Mouse (Mus musculus) limb, embryonic 14.5 days (tissue): ENCODE measurements around the gene Gm4353. TPM values are rescaled to one million over a fixed set of nuclear protein-coding genes. Genes with fewer than 3 reads are reported as not detected.

Source experiments
- ATAC-seq: fragments of 200-750 bp; cut with Nextera tagmentation; 2 replicates; pipeline ENCODE4 v1.8.0; 2017; ENCODE audit warnings: low read depth, moderate number of reproducible peaks, moderate TSS enrichment; ENCODE audit not compliant: low FRiP score
- DNase-seq: peaks from one replicate; pipeline ENCODE4 v3.0.0-alpha.2; 2015; ENCODE audit warnings: low spot score
- H3K27ac ChIP-seq: fragments of 300-500 bp; sonication (generic); replicated peaks from 2 replicates; pipeline ENCODE4 v1.5.1; 2014; ENCODE audit warnings: low read depth, mild to moderate bottlenecking, low read length, moderate library complexity, mixed read lengths
- H3K27me3 ChIP-seq: fragments of 300-500 bp; sonication (generic); 2 replicates; pipeline ENCODE4 v1.6.1; 2014; ENCODE audit warnings: low read length, mixed read lengths; ENCODE audit not compliant: control insufficient read depth, insufficient read depth
- H3K36me3 ChIP-seq: fragments of 300-500 bp; sonication (generic); 2 replicates; pipeline ENCODE4 v1.6.1; 2014; ENCODE audit warnings: mild to moderate bottlenecking, low read length, moderate library complexity, mixed read lengths; ENCODE audit not compliant: control insufficient read depth, insufficient read depth
- H3K4me1 ChIP-seq: fragments of 300-500 bp; sonication (generic); 2 replicates; pipeline ENCODE4 v1.6.1; 2014; ENCODE audit warnings: antibody characterized with exemption, low read length, mixed read lengths; ENCODE audit not compliant: control insufficient read depth, insufficient read depth
- H3K4me2 ChIP-seq: fragments of 300-500 bp; sonication (generic); replicated peaks from 2 replicates; pipeline ENCODE4 v1.6.1; 2014; ENCODE audit warnings: low read depth, mild to moderate bottlenecking, low read length, moderate library complexity; ENCODE audit not compliant: severe bottlenecking
- H3K4me3 ChIP-seq: fragments of 300-500 bp; sonication (generic); replicated peaks from 2 replicates; pipeline ENCODE4 v1.5.1; 2014; ENCODE audit warnings: low read length
- H3K9ac ChIP-seq: fragments of 300-500 bp; sonication (generic); 2 replicates; pipeline ENCODE4 v1.6.1; 2014; ENCODE audit warnings: mild to moderate bottlenecking, low read depth, low read length, moderate library complexity; ENCODE audit not compliant: severe bottlenecking
- H3K9me3 ChIP-seq: fragments of 300-500 bp; sonication (generic); 2 replicates; pipeline ENCODE4 v1.6.1; 2016; ENCODE audit warnings: low read length; ENCODE audit not compliant: control insufficient read depth
- POLR2A ChIP-seq: fragments of 200-500 bp; IDR thresholded peaks from 2 replicates; pipeline ENCODE4 v1.8.0; 2012; ENCODE audit warnings: inconsistent platforms, mild to moderate bottlenecking, moderate library complexity, borderline replicate concordance; ENCODE audit not compliant: insufficient read depth, insufficient read length; ENCODE audit errors: extremely low read depth
- WGBS: fragments of 180-500 bp; shearing (Covaris S2); extraction: QIAGEN DNeasy Blood & Tissue Kit; methylation state at CpG from one replicate; pipeline ENCODE4 v1.1.7; 2014; 5-methylcytosine and 5-hydroxymethylcytosine counted together
- polyA plus RNA-seq, 2 experiments: library from polyadenylated mRNA; depleted of rRNA in 1 of 2; stranded (reverse) in 1 of 2; unstranded in 1 of 2; fragments of >200 nt; fragmentation: Nextera tagmentation in 1 of 2; extraction: Ambion mirVana in 1 of 2; gene quantifications; 2 replicates each; pipeline versions ENCODE4 v1.2.1 to v1.2.3; 2012 to 2014

Gene Gm4353
- polyA plus RNA-seq, 2 experiments: 0.79 to 1.1 TPM

DNA sequence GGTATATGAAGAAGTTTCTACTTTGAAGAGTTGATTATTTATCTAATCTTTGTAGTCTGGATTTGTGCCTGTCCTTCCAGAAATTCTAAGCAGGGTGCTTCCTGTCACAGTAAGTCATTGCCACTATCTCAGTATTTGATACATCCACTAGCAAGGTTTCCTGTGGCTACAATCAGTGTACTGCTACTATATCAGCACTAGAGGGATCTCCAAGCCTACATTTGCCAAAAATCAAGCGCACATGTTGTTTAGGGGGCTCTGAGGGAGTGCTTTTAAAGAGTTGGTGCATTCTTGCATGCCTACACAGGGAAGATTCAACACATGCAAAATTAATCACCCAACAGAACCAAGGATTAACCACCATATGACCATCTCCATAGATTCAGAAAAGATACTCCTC, 23.7 kb downstream of the Gm4353 start:
- no peak for DNase-seq
- H3K27me3 ChIP-seq: no peaks in the 10 kb centered on the region
- no peaks in the 10 kb centered on the region for H3K4me1 ChIP-seq
- TF ChIP-seq POLR2A: no peak
- 52% methylated on average over 1 of the region's 1 CpGs for WGBS
- ATAC-seq: no peak
- H3K27ac ChIP-seq: no peak overlapping the region
- H3K4me2 ChIP-seq: no peak overlapping the region
- no peaks in the 10 kb centered on the region for H3K36me3 ChIP-seq
- H3K4me3 ChIP-seq: no peak overlapping the region
- H3K9ac ChIP-seq: no peak overlapping the region
- H3K9me3 ChIP-seq: no peaks in the 10 kb centered on the region

DNA sequence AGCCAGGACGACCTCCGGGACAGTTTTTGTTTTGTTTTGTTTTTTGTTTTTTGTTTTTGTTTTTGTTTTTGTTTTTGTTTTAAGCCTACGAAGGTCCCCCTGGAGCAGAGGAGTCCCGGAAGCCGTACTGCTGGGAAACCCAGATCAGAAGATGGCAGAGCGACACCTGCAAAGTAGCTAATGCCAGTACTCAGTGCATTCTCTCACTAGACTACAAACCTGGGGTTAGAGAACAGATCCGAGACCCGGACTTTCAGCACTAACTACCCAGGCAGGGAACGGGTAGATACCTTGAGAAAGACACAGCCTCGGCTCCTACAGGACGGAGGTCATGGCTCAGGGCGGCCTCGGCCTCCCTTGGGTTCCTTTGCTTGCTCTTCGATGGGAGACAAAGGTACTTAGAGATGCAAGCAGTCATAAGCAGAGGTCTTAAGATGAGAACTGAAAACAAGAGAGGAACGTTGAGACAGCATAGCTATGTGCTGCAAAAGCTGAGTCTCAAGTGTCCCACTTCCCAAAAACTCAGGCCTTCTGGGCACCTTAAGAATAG, 43.9 kb downstream of the Gm4353 start:
- peaks cover 11% of the 10 kb centered on the region; the same call in 1 of the 2 replicates for H3K4me1 ChIP-seq
- no peak for ATAC-seq
- H3K4me3 ChIP-seq: peak overlapping the region; percentile 54
- 0 out of 2 replicates have a peak overlapping the region, but pooled peaks have one; percentile 65 for H3K9ac ChIP-seq
- DNase-seq: no peak
- TF ChIP-seq POLR2A: no peak
- no peaks in the 10 kb centered on the region; the same call in 1 of the 2 replicates for H3K36me3 ChIP-seq
- peak overlapping the region; percentile 96 for H3K4me2 ChIP-seq
- H3K27ac ChIP-seq: no peak overlapping the region
- H3K27me3 ChIP-seq: peaks cover 26% of the 10 kb centered on the region
- H3K9me3 ChIP-seq: no peaks in the 10 kb centered on the region
- 22% methylated on average over 15 of the region's 15 CpGs for WGBS

DNA sequence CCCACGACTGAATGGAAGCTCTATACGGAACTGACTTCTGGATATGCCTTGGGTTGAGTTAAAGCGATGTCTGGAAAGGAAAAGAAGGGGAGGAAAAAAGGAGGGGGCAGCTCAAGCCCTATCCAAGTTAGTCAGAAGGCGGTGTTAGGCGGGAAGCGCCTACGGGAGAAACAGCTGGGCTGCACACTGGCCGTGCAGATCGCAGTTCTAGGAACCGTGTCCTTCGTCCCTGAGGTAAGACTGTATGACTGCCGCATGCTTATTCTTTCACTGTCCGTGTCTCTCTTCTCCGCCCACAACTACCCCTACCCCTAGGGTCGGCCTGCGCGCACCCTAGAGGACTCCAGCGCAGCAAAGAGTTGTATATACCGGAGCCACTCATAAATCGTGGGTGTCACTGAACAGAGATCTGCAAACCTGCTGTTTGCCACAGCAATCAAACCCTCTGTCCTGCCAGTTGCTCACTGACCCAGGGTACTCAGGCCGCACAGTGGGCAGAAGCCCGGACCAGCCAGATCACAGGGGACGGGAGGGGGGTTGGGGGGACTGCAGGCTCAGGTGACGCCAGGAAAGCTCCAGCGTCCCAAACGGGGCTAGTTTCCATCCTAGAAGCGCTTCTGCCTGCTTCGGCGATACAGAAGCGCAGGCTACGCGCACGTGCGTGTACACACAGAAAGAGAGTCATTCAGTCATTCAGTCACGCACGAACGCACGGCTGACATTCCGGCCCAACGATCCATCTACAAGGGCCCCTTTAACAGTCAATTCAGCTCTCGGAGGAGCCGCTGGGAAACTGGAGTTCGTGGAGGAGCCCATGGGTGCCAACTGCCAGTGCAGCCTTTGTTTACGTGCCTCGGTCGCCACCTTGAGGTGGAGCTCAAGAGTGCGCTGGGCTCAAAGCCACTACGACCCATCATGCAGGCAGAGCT, 44.6 kb downstream of the Gm4353 start:
- peak overlapping the region; percentile 65 for H3K9ac ChIP-seq
- WGBS: under 1% methylated on average over 48 of the region's 48 CpGs

DNA sequence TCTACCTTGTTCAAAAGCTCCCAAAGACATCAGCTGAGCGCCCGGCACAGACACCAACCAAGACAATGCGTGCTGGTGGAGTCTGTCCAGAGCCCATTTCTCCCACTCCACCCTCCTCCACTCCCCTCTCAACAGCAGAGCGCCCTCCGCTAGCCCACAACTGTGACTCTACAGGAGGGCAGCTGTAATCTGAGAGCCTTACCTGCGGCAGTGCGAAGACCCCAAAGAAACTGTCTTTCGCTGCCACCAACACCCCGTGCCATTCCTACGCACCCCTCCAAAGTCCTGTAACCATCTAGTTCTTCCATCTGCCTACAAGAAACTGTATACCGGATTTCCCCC, 45.3 kb downstream of the Gm4353 start, which contains the start of gene 1110004F10Rik:
1110004F10Rik (plus strand) TSS at position 202 of the 342 bp plus-strand sequence.
- H3K4me2 ChIP-seq: peak within 1 kb of the TSS; percentile 96
- no peak for ATAC-seq
- H3K4me1 ChIP-seq: peaks cover 11% of the 10 kb centered on the region; the same call in 1 of the 2 replicates
- H3K9ac ChIP-seq: peak within 1 kb of the TSS; percentile 65
- no peak for DNase-seq
- peak within 1 kb of the TSS; percentile 62 for H3K27ac ChIP-seq
- TF ChIP-seq POLR2A: no peak
- peak within 1 kb of the TSS; percentile 54 for H3K4me3 ChIP-seq
- peaks cover 29% of the 10 kb centered on the region for H3K27me3 ChIP-seq
- WGBS: 1% methylated on average over 11 of the region's 11 CpGs
- no peaks in the 10 kb centered on the region; the same call in 1 of the 2 replicates for H3K36me3 ChIP-seq
- no peaks in the 10 kb centered on the region for H3K9me3 ChIP-seq

More for the DNA sequence above, 44.6 kb downstream of the Gm4353 start:
- DNase-seq (peak; percentile 79), ATAC-seq (peak; percentile 77)
- Histone ChIP-seq H3K36me3 (no peaks in the 10 kb centered on the region; the same call in 1 of the 2 replicates), H3K9me3 (no peaks in the 10 kb centered on the region), H3K27ac (peak overlapping the region; percentile 62), H3K4me3 (peak overlapping the region; percentile 54), H3K4me2 (peak overlapping the region; percentile 96), H3K27me3 (peaks cover 29% of the 10 kb centered on the region), H3K4me1 (peaks cover 11% of the 10 kb centered on the region; the same call in 1 of the 2 replicates)
- no peak for TF ChIP-seq POLR2A

DNA sequence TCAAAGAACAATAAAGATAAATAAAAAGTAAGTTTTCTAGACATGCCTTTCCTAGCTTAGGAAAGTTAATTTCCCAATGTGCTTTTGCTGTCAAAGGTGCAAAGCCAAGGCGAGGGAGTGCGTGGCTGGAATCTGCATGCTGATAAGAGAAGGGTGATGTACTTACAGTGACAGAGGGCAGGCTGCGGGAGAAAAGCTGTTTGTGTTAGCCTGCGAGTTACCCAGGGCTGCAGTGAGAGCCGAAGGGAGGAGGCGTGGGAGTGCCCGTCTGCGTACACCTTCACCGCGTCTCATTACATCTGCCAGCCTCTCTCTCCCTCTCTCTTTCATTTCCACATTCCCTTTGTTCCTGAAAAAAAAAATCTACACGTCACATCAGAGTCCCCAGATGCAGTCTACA, 45.9 kb downstream of the Gm4353 start, which contains the start of gene Sox6:
Sox6 (minus strand) TSS at position 286 of the 400 bp plus-strand sequence.
- no peaks in the 10 kb centered on the region for H3K9me3 ChIP-seq
- H3K36me3 ChIP-seq: no peaks in the 10 kb centered on the region; the same call in 1 of the 2 replicates
- peaks cover 11% of the 10 kb centered on the region; the same call in 1 of the 2 replicates for H3K4me1 ChIP-seq
- peak within 1 kb of the TSS; percentile 62 for H3K27ac ChIP-seq
- H3K4me2 ChIP-seq: peak within 1 kb of the TSS; percentile 96
- DNase-seq: no peak
- no peak for TF ChIP-seq POLR2A
- no peak for ATAC-seq
- peak within 1 kb of the TSS; percentile 54 for H3K4me3 ChIP-seq
- peak within 1 kb of the TSS; percentile 65 for H3K9ac ChIP-seq
- WGBS: under 1% methylated on average over 11 of the region's 11 CpGs
- H3K27me3 ChIP-seq: peaks cover 35% of the 10 kb centered on the region
